Comparison of ENCODE assay signal across 13 mouse cellular contexts in genomic region chr8:57918720-57919640, GRCm38 (mm10).
DNase-seq lines count a peak whose midpoint lies in the region; ATAC-seq and TF ChIP-seq lines count a peak whose summit lies in the region.
"Had no signal": no experiment of that assay in that cellular context is flagged by ENCODE, and none has a peak within 500 bp of the region (broad histone marks: within the 10 kb centered on the region; RNA-seq: fewer than 3 reads in every experiment).

No protein-coding gene starts in this region.

- H3K4me3 ChIP-seq in lung, embryonic 16.5 days (ENCODE audit: low read length): no peak overlapping the region
- H3K4me3 ChIP-seq in lung, adult 2 months (replicated peaks; ENCODE audit: extremely low read depth, low read depth, low read length): no peak overlapping the region
- H3K4me3 ChIP-seq in midbrain, embryonic 13.5 days (replicated peaks): no peak overlapping the region
- H3K4me3 ChIP-seq: erythroblast, embryonic 14.5 days had no signal

- 0 out of 2 replicates have a peak, but pooled peaks have one; percentile 15 for ATAC-seq in cerebellum, adult (ENCODE audit: insufficient number of reproducible peaks, low FRiP score, low TSS enrichment)
- peak; percentile 77 for ATAC-seq in lung, embryonic 16.5 days (ENCODE audit: low read depth)
- peak; percentile 87 for ATAC-seq in midbrain, embryonic 13.5 days
- ATAC-seq: activated CD4-positive, CD25-positive, alpha-beta regulatory T cell, adult 4 months had no signal

- no peaks in the 10 kb centered on the region for H3K9me3 ChIP-seq in lung, embryonic 16.5 days (ENCODE audit: control insufficient read depth, low read length)
- H3K9me3 ChIP-seq in midbrain, embryonic 13.5 days: no peaks in the 10 kb centered on the region

- no peak overlapping the region for H3K27ac ChIP-seq in lung, embryonic 16.5 days (ENCODE audit: low read length)
- peak overlapping the region; percentile 64 for H3K27ac ChIP-seq in midbrain, embryonic 13.5 days

- H3K27me3 ChIP-seq in lung, embryonic 16.5 days (ENCODE audit: control insufficient read depth, insufficient read depth, low read depth, low read length): no peaks in the 10 kb centered on the region
- H3K27me3 ChIP-seq in midbrain, embryonic 13.5 days: peaks cover 16% of the 10 kb centered on the region

- no peak for TF ChIP-seq CTCF in lung, adult 2 months (IDR thresholded peaks at IDR 0.05; ENCODE audit: insufficient read depth, low read length)

- H3K4me1 ChIP-seq in lung, embryonic 16.5 days (replicated peaks; ENCODE audit: control insufficient read depth, insufficient read depth, low read length): no peaks in the 10 kb centered on the region
- H3K4me1 ChIP-seq in lung, adult 2 months (ENCODE audit: control insufficient read depth, insufficient read depth, low read length): no peaks in the 10 kb centered on the region
- H3K4me1 ChIP-seq in midbrain, embryonic 13.5 days (replicated peaks): peaks cover 43% of the 10 kb centered on the region

- no peak for DNase-seq in cerebellum, postnatal 10 days
- no peak for DNase-seq in lung, adult 2 months
- no peak for DNase-seq in left cerebral cortex, adult 8-10 months (ENCODE audit: low spot score in 2 of 2)
- no peak for DNase-seq in cerebellum, postnatal 14 days
- no peak for DNase-seq in thymus, postnatal 25 days
- DNase-seq: cerebellum, adult 9-10 months; kidney, postnatal 4 days; lung, adult 18-20 months had no signal

- no peak overlapping the region for H3K4me2 ChIP-seq in lung, embryonic 16.5 days (ENCODE audit: low read depth, low read length)
- H3K4me2 ChIP-seq in midbrain, embryonic 13.5 days (replicated peaks): peak overlapping the region; percentile 13; the same call in 1 of the 2 replicates

- no peaks in the 10 kb centered on the region for H3K36me3 ChIP-seq in lung, embryonic 16.5 days (ENCODE audit: control insufficient read depth, insufficient read depth, low read length)
- H3K36me3 ChIP-seq in midbrain, embryonic 13.5 days: no peaks in the 10 kb centered on the region

- 63% methylated on average over 9 of the region's 9 CpGs for WGBS in lung, embryonic 16.5 days
- WGBS in lung, adult 2 months: 70% methylated on average over 9 of the region's 9 CpGs
- 23% methylated on average over 9 of the region's 9 CpGs for WGBS in midbrain, embryonic 13.5 days

- no peak overlapping the region for H3K9ac ChIP-seq in lung, embryonic 16.5 days (ENCODE audit: low read length)
- no peak overlapping the region for H3K9ac ChIP-seq in midbrain, embryonic 13.5 days (replicated peaks)

- TF ChIP-seq POLR2A in lung, adult 2 months (IDR thresholded peaks at IDR 0.05; ENCODE audit: borderline replicate concordance, extremely low read depth, low read depth, low read length): no peak

Comparison
In these comparisons a context has a peak if more than half of its experiments do, and no peak if none do; other contexts are left out.
1. ATAC-seq: peak in every context shown above with its lines; median percentile 87 in midbrain, embryonic 13.5 days; 77 in lung, embryonic 16.5 days; 15 in cerebellum, adult.